Mouse (Mus musculus) myocyte (in vitro differentiated cells): ENCODE results near the gene Emb. TPM values are rescaled to one million over a fixed set of nuclear protein-coding genes. Genes with fewer than 3 reads are reported as not detected.

ENCODE experiments used
- H3K27me3 ChIP-seq: one replicate; pipeline ENCODE4 v1.6.1; 2011; ENCODE audit not compliant: control insufficient read depth, insufficient read depth, insufficient read length
- H3K36me3 ChIP-seq: one replicate; pipeline ENCODE4 v1.6.1; 2011; ENCODE audit not compliant: control insufficient read depth, insufficient read depth
- H3K4me2 ChIP-seq: one replicate; pipeline ENCODE4 v1.6.1; 2011; ENCODE audit warnings: low read depth, control low read depth
- H3K4me3 ChIP-seq: one replicate; pipeline ENCODE4 v1.5.1; 2011; ENCODE audit warnings: mild to moderate bottlenecking, control low read depth, moderate library complexity
- H3K79me2 ChIP-seq: one replicate; pipeline ENCODE4 v1.6.1; 2011; ENCODE audit not compliant: control insufficient read depth, insufficient read depth
- H3ac ChIP-seq: one replicate; pipeline ENCODE4 v1.6.1; 2011; ENCODE audit not compliant: control insufficient read depth, insufficient read length
- CEBPB ChIP-seq: IDR thresholded peaks from 2 replicates; pipeline ENCODE4 v1.6.1; 2011; ENCODE audit warnings: mild to moderate bottlenecking, moderate library complexity; ENCODE audit not compliant: poor library complexity, insufficient read depth, severe bottlenecking
- E2F4 ChIP-seq: IDR thresholded peaks from one replicate; pipeline ENCODE4 v1.6.1; 2011; ENCODE audit warnings: mild to moderate bottlenecking, control low read depth, moderate library complexity; ENCODE audit not compliant: insufficient read depth
- MAX ChIP-seq: IDR thresholded peaks from one replicate; pipeline ENCODE4 v1.6.1; 2011; ENCODE audit warnings: low read depth, mild to moderate bottlenecking, control low read depth
- MYOD1 ChIP-seq, 3 experiments: IDR thresholded peaks; one replicate each; pipeline ENCODE4 v1.6.1; 2011; ENCODE audit warnings: control low read depth in 2 of 3, low read depth in 2 of 3, mild to moderate bottlenecking in 2 of 3, moderate library complexity in 1 of 3; ENCODE audit not compliant: insufficient read length in 2 of 3, control insufficient read depth in 1 of 3
- MYOG ChIP-seq, 3 experiments: IDR thresholded peaks; one replicate each; pipeline ENCODE4 v1.6.1; 2011; ENCODE audit warnings: control low read depth in 2 of 3, low read depth in 2 of 3, mild to moderate bottlenecking in 2 of 3; ENCODE audit not compliant: insufficient read length in 2 of 3, control insufficient read depth in 1 of 3, insufficient read depth in 1 of 3
- POLR2A ChIP-seq: IDR thresholded peaks from one replicate; pipeline ENCODE4 v1.6.1; 2011; ENCODE audit warnings: low read depth, mild to moderate bottlenecking, control low read depth, moderate library complexity; ENCODE audit not compliant: insufficient read length
- POLR2AphosphoS2 ChIP-seq: IDR thresholded peaks from one replicate; pipeline ENCODE4 v1.6.1; 2011; ENCODE audit warnings: low read depth, control low read depth; ENCODE audit not compliant: insufficient read length
- REST ChIP-seq: IDR thresholded peaks from one replicate; pipeline ENCODE4 v1.6.1; 2011; ENCODE audit warnings: mild to moderate bottlenecking, control low read depth, moderate library complexity; ENCODE audit not compliant: insufficient read depth, insufficient read length
- SRF ChIP-seq: IDR thresholded peaks from one replicate; pipeline ENCODE4 v1.6.1; 2011; ENCODE audit warnings: low read depth; ENCODE audit not compliant: control insufficient read depth, insufficient read length
- TCF12 ChIP-seq: IDR thresholded peaks from one replicate; pipeline ENCODE4 v1.6.1; 2011; ENCODE audit warnings: mild to moderate bottlenecking, control low read depth; ENCODE audit not compliant: poor library complexity, insufficient read depth, severe bottlenecking
- TCF3 ChIP-seq: IDR thresholded peaks from one replicate; pipeline ENCODE4 v1.6.1; 2011; ENCODE audit warnings: low read depth, control low read depth; ENCODE audit not compliant: insufficient read length
- USF1 ChIP-seq: IDR thresholded peaks from one replicate; pipeline ENCODE4 v1.6.1; 2011; ENCODE audit warnings: low read depth, mild to moderate bottlenecking, control low read depth, moderate library complexity
- polyA plus RNA-seq: library from polyadenylated mRNA; unstranded; fragments of >200 nt; fragmentation: generic; extraction: Trizol; gene quantifications from one replicate; pipeline ENCODE4 v1.2.1, GENCODE M21; 2012; ENCODE audit warnings: missing spikeins

The Emb gene
- polyA plus RNA-seq, 1 experiment = 6.2 TPM

DNA sequence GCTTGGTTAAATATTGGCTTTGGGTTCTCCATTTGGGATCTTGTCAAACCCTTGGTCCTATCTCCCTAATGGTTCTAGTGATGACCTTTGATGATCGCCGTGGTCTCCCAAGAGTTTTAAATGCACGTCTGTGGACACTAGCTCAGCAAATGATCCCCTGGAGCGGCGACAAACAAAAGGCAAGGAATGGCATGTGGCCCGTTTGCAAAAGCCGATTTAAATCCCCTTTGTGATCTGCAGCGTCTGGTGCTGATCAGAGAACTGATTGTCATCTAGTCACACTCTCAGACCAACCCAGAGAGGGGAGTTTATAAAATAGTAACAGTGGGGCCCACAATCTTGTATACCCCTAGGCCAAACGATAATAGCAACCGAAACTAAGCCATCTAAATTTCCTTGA lies 7.1 kb downstream of the Emb start:
- Histone ChIP-seq H3K4me2 (no peak overlapping the region), H3ac (no peak overlapping the region), H3K79me2 (no peaks in the 10 kb centered on the region), H3K27me3 (no peaks in the 10 kb centered on the region), H3K36me3 (no peaks in the 10 kb centered on the region), H3K4me3 (no peak overlapping the region)
- TF ChIP-seq TCF3 (no peak), E2F4 (no peak), MYOD1 (IDR thresholded peaks at IDR 0.05; ENCODE audit: control insufficient read depth in 1 of 3, insufficient read length in 2 of 3, low read depth in 2 of 3) (no peak), MAX (no peak), REST (no peak), TCF12 (no peak), USF1 (no peak), POLR2A (no peak), SRF (no peak), CEBPB (no peak), POLR2AphosphoS2 (no peak), MYOG (IDR thresholded peaks at IDR 0.05; ENCODE audit: control insufficient read depth in 1 of 3, insufficient read depth in 1 of 3, insufficient read length in 2 of 3, low read depth in 2 of 3) (no peak)

DNA sequence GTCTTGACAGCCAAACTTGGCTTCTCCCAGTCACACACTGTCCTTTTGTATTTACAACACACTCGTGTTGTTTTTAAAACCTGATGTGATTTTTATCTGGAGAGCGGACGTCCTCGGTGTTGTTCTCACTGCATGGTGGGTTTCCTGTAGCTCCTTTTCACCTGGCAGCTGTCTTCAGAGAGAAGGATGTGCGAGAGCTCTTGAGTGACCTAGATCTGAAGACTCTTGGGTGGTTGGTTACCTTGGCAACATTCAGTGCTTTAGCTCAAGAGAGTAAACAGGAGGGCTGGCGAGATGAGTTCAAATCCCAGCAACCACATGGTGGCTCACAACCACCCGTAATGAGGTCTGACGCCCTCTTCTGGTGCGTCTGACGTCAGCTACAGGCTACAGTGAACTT lies 7.8 kb downstream of the Emb start:
- H3K79me2 ChIP-seq = no peaks in the 10 kb centered on the region
- H3K4me2 ChIP-seq = no peak overlapping the region
- H3K36me3 ChIP-seq = no peaks in the 10 kb centered on the region
- no peaks in the 10 kb centered on the region for H3K27me3 ChIP-seq
- no peak overlapping the region for H3ac ChIP-seq
- TF ChIP-seq POLR2AphosphoS2 = no peak
- no peak for TF ChIP-seq USF1
- no peak for TF ChIP-seq SRF
- H3K4me3 ChIP-seq = no peak overlapping the region

DNA sequence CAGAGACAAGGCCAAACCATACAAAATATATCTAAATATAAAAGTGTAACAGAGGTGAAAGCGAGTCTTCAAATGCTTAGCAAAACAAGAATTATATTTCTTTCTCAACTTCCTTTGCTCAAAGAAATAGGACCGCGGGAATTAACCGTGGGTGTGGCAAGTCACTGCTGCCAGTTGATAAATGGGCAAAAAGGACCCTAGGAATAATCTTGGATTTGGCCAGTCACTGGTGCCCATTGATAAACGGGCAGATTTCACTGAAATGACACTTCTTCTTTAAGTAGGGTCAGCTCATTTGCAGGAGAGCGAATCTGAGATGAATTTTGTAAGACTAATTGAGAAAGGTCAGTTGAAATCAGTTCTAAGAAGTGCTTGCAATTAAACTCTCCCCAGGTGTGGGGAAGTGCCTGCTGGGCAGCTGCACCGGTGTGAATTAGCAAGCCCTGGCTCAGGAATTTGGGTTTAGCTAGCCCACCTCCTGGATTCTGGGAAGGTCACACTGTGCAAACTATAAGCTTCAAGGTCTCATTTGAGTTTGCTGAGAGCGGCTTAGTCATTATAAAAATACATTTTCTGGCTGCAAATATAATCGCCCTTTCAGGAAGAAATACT lies 8.5 kb downstream of the Emb start:
- Histone ChIP-seq H3K27me3 (no peaks in the 10 kb centered on the region), H3K79me2 (no peaks in the 10 kb centered on the region), H3K4me2 (no peak overlapping the region), H3K4me3 (no peak overlapping the region), H3K36me3 (no peaks in the 10 kb centered on the region), H3ac (no peak overlapping the region)
- TF ChIP-seq E2F4 (no peak), TCF3 (no peak), POLR2A (no peak), USF1 (no peak), SRF (no peak), TCF12 (no peak), REST (no peak), MYOD1 (IDR thresholded peaks at IDR 0.05; ENCODE audit: control insufficient read depth in 1 of 3, insufficient read length in 2 of 3, low read depth in 2 of 3) (no peak)

DNA sequence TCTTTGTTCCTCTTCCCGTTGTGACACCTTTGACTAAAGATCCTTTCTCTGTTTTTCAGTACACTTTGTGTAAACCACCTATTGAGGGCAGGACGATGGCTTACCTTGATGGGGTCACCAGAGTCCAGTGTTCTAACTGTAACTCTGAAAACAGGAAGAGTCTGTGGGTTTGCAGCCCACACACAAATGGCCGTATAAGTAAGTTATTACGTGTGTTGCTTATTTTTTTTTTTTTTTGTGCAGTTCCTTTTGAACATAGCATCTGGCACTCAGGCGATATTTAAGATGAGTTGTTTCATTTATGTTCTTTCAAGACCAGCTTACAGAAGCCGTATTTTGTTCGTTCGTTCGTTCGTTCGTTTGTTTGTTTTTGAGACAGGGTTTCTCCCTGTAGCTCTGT lies 9.3 kb downstream of the Emb start:
- H3K36me3 ChIP-seq = no peaks in the 10 kb centered on the region

DNA sequence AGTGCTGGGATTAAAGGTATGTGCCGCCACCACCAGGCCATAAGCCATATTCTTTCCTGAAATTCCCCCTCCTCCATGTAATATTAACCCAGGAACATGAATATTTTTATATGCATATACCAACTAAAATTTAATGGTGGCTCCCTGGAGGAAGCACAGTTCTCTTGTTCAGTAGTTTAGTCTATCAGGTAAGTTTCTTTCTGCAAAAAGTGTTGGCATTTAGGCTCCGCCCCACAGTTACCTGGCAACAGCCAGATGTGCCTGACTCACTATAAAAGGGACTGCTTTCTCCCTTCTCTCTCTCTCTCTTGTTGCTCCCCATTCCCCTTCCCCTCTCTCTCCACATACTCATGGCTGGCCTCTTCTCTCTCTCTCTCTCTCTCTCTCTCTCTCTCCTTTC lies 9.8 kb downstream of the Emb start:
- Histone ChIP-seq H3K27me3 (no peaks in the 10 kb centered on the region), H3K4me3 (no peak overlapping the region), H3K36me3 (no peaks in the 10 kb centered on the region), H3ac (no peak overlapping the region), H3K4me2 (no peak overlapping the region), H3K79me2 (no peaks in the 10 kb centered on the region)
- no peak for TF ChIP-seq MYOD1 (IDR thresholded peaks at IDR 0.05; ENCODE audit: control insufficient read depth in 1 of 3, insufficient read length in 2 of 3, low read depth in 2 of 3)

More for the DNA sequence above, 9.3 kb downstream of the Emb start:
- Histone ChIP-seq H3ac (no peak overlapping the region), H3K27me3 (no peaks in the 10 kb centered on the region), H3K4me3 (no peak overlapping the region), H3K79me2 (no peaks in the 10 kb centered on the region), H3K4me2 (no peak overlapping the region)
- TF ChIP-seq SRF = no peak
- TF ChIP-seq REST = no peak
- TF ChIP-seq POLR2AphosphoS2 = no peak
- TF ChIP-seq MYOD1 (IDR thresholded peaks at IDR 0.05; ENCODE audit: control insufficient read depth in 1 of 3, insufficient read length in 2 of 3, low read depth in 2 of 3) = no peak
- TF ChIP-seq MAX = no peak
- TF ChIP-seq TCF12 = no peak
- TF ChIP-seq E2F4 = no peak
- TF ChIP-seq TCF3 = no peak
- TF ChIP-seq POLR2A = no peak
